ENCODE assay signal across 15 mouse cellular contexts in genomic region chr5:132333744-132334143, GRCm38 (mm10).
"Had no signal": no experiment of that assay in that cellular context is flagged by ENCODE, and none has a peak within 500 bp of the region (broad histone marks: within the 10 kb centered on the region; RNA-seq: fewer than 3 reads in every experiment).

No protein-coding gene starts in this region.

- H3K9me3 ChIP-seq: limb, embryonic 12.5 days; limb, embryonic 15.5 days; liver, embryonic 12.5 days; liver, embryonic 15.5 days had no signal

- H3K4me3 ChIP-seq: limb, embryonic 12.5 days; limb, embryonic 15.5 days; liver, embryonic 12.5 days; liver, embryonic 15.5 days had no signal

- H3K27me3 ChIP-seq: limb, embryonic 12.5 days; limb, embryonic 15.5 days; liver, embryonic 12.5 days; liver, embryonic 15.5 days had no signal

- H3K27ac ChIP-seq: limb, embryonic 12.5 days; limb, embryonic 15.5 days; liver, embryonic 12.5 days; liver, embryonic 15.5 days; stomach, postnatal 0 days had no signal

- H3K4me1 ChIP-seq: liver, embryonic 12.5 days had no signal

- H3K36me3 ChIP-seq: limb, embryonic 12.5 days; limb, embryonic 15.5 days; liver, embryonic 12.5 days; liver, embryonic 15.5 days had no signal

- DNase-seq: kidney, adult 18-20 months; kidney, adult 9 months; left cerebral cortex, postnatal 4 days; lung, adult 2 months; lung, postnatal 14 days; lung, postnatal 4 days; right cerebral cortex, postnatal 4 days; thymus, adult 2 months; thymus, postnatal 14 days; thymus, postnatal 4 days had no signal
